Mouse (Mus musculus): ENCODE results near the gene Esp22. TPM values are rescaled to one million over a fixed set of nuclear protein-coding genes. Genes with fewer than 3 reads are reported as not detected.

Esp22 gene
- total RNA-seq (2023): not detected

DNA sequence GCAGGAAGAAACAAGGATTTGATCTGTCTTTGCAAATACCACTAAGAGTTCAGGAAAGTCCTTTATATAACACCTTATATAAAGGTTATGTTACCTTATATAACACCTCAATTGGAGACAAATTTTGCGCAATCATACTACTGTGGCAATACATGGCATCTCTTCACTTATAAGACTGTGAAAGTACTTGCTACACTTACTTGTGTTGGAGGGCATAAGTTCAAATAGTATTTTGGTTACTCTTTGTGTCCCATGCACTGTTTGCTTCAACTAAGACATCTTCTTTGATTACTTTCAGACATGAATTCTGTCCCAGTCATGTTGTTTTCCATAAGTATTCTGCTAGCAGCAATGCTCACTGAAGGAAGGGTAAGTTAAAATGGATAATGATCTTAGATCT lies at the start of gene Esp22:
Esp22 (plus strand) TSS at position 301 of the 400 bp plus-strand sequence.

DNA sequence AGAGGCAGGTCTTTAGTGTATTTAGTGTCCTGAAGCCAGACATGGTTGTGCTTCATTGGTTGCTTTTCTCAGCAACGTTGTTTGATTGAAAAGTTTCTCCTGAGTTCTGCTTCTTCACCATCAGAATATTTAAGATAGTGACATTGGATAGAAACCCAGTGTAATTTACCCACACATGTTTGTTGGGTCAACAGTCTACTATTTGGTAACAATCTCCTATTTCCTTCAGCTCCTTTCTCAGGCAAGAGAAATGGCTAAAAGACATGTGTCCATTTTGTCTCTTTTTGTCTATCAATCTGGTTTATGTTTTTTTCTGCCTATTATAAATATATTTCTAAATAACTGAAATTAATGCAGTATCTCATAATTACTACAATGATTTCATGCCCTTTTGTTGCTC lies 18.2 kb upstream of the Esp22 start, which contains the start of gene Esp23:
Esp23 (minus strand) TSS at position 101 of the 400 bp plus-strand sequence.

Other genes starting within 250 kb of the Esp22 start
- not detected for gene Esp24, start 58.6 kb upstream of the Esp22 start, total RNA-seq (2023)
- gene Gm21903, start 52.0 kb upstream of the Esp22 start, total RNA-seq (2023): not detected
- not detected for gene Esp23, start 18.3 kb upstream of the Esp22 start, total RNA-seq (2023)

All from monocyte, adult 59 days (primary cell).